Mouse (Mus musculus): ENCODE results near the gene Myt1.

Myt1 gene

GRCm38 (mm10) chr2:181781421-181781820 is 18.3 kb downstream of the Myt1 start:
- peak; percentile 1 for DNase-seq

- peak; percentile 2 for DNase-seq
Observed at GRCm38 (mm10) chr2:181787852-181788251, 24.7 kb downstream of the Myt1 start.

GRCm38 (mm10) chr2:181789396-181789795 is 26.3 kb downstream of the Myt1 start:
- peak; percentile 58 for DNase-seq

- peak; percentile 78 for DNase-seq
Observed at GRCm38 (mm10) chr2:181793186-181793585, 30.1 kb downstream of the Myt1 start.

- DNase-seq: peak; percentile 83
Observed at GRCm38 (mm10) chr2:181795641-181796130, 32.6 kb downstream of the Myt1 start.

GRCm38 (mm10) chr2:181797672-181798071 is 34.5 kb downstream of the Myt1 start:
- peak; percentile 72 for DNase-seq

GRCm38 (mm10) chr2:181829032-181829650 is 66.0 kb downstream of the Myt1 start:
- DNase-seq: peak; percentile 11

- peak; percentile 82 for DNase-seq
Observed at GRCm38 (mm10) chr2:181832745-181833144, 69.6 kb downstream of the Myt1 start.

GRCm38 (mm10) chr2:181837372-181838292 is 74.5 kb downstream of the Myt1 start, which contains the start of gene Pcmtd2:
Gene Pcmtd2, plus strand, starts transcription at chr2:181837854.
- DNase-seq: peak; percentile 100

- peak; percentile 85 for DNase-seq
Observed at GRCm38 (mm10) chr2:181838293-181838680, 75.2 kb downstream of the Myt1 start.

- peak; percentile 43 for DNase-seq
Observed at GRCm38 (mm10) chr2:181845709-181846394, 82.7 kb downstream of the Myt1 start.

- peak; percentile 100 for DNase-seq
Observed at GRCm38 (mm10) chr2:181863791-181864535, 100.8 kb downstream of the Myt1 start, which contains the start of gene Polr3k. Gene Polr3k, plus strand, starts transcription at chr2:181864337.

- no peak for DNase-seq
Observed at GRCm38 (mm10) chr2:181864536-181864860, 101.4 kb downstream of the Myt1 start.

- peak; percentile 89 for DNase-seq
Observed at GRCm38 (mm10) chr2:181866931-181867330, 103.8 kb downstream of the Myt1 start.

GRCm38 (mm10) chr2:181871039-181871438 is 107.9 kb downstream of the Myt1 start:
- no peak for DNase-seq

Measured in heart, adult 11 months (tissue).